Mouse (Mus musculus): ENCODE results near the gene Cpz. TPM values are rescaled to one million over a fixed set of nuclear protein-coding genes. Genes with fewer than 3 reads are reported as not detected.

Cpz gene
- polyA plus RNA-seq, 1 experiment: 0.77 TPM

DNA sequence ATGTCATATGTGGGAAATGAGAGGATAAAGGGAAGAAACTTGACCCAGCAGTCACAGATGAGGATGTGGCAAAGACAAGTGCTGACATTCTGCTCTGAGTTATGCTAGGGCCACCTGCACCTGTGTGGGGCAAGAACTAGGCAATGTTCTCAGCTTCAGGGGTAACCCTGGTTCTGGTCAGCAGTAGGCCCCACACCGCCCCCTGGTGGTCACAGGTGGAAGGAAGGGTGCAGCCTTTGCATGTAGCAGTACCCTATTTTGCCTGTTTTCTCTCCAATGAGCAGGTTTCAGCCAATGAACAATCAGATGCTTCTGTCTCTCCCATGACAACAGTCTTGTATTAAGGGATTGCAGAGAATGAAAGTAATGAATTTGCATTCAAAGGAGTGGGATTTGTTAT, 38.0 kb upstream of the Cpz start:
- Histone ChIP-seq H3ac (ENCODE audit: control insufficient read depth, insufficient read length, low read depth) (no peak overlapping the region), H3K4me3 (ENCODE audit: insufficient read depth, poor library complexity, severe bottlenecking) (no peak overlapping the region), H3K79me3 (ENCODE audit: low read depth) (no peaks in the 10 kb centered on the region), H3K79me2 (ENCODE audit: control insufficient read depth, insufficient read depth) (no peaks in the 10 kb centered on the region), H3K36me3 (ENCODE audit: control insufficient read depth, insufficient read depth) (peaks cover 69% of the 10 kb centered on the region), H3K27me3 (ENCODE audit: control insufficient read depth, insufficient read depth, insufficient read length) (no peaks in the 10 kb centered on the region)
- TF ChIP-seq MAX (IDR thresholded peaks at IDR 0.05) (no peak), CTCF (IDR thresholded peaks at IDR 0.05; ENCODE audit: control insufficient read depth, insufficient read depth, insufficient read length) (peak; percentile 83), MYOG (IDR thresholded peaks at IDR 0.05; ENCODE audit: control insufficient read depth, extremely low read depth, insufficient read length) (no peak), CEBPB (IDR thresholded peaks at IDR 0.05; ENCODE audit: low read depth) (no peak), USF1 (IDR thresholded peaks at IDR 0.05; ENCODE audit: low read depth) (no peak)

GRCm38 (mm10) chr5:35562616-35563015, 37.1 kb upstream of the Cpz start:
- peaks cover 68% of the 10 kb centered on the region for H3K36me3 ChIP-seq (ENCODE audit: control insufficient read depth, insufficient read depth)
- TF ChIP-seq MAX (IDR thresholded peaks at IDR 0.05) (no peak), CTCF (IDR thresholded peaks at IDR 0.05; ENCODE audit: control insufficient read depth, insufficient read depth, insufficient read length) (no peak), FOSL1 (IDR thresholded peaks at IDR 0.05; ENCODE audit: insufficient read depth, low read length, poor library complexity, severe bottlenecking) (no peak), MYOG (IDR thresholded peaks at IDR 0.05; ENCODE audit: control insufficient read depth, extremely low read depth, insufficient read length) (no peak), MYOD1 (IDR thresholded peaks at IDR 0.05; ENCODE audit: control insufficient read depth, insufficient read length, low read depth) (no peak)
- no peaks in the 10 kb centered on the region for H3K79me2 ChIP-seq (ENCODE audit: control insufficient read depth, insufficient read depth)
- H3K27me3 ChIP-seq (ENCODE audit: control insufficient read depth, insufficient read depth, insufficient read length): no peaks in the 10 kb centered on the region
- no peak overlapping the region for H3K4me3 ChIP-seq (ENCODE audit: insufficient read depth, poor library complexity, severe bottlenecking)
- H3K79me3 ChIP-seq (ENCODE audit: low read depth): no peaks in the 10 kb centered on the region
- H3ac ChIP-seq (ENCODE audit: control insufficient read depth, insufficient read length, low read depth): no peak overlapping the region

- Histone ChIP-seq H3K36me3 (ENCODE audit: control insufficient read depth, insufficient read depth) (peaks cover 47% of the 10 kb centered on the region), H3K4me3 (ENCODE audit: insufficient read depth, poor library complexity, severe bottlenecking) (no peak overlapping the region)
These were observed 33.9 kb upstream of the Cpz start for GRCm38 (mm10) chr5:35559447-35559846.

GRCm38 (mm10) chr5:35557946-35558621, 32.6 kb upstream of the Cpz start:
- H3K36me3 ChIP-seq (ENCODE audit: control insufficient read depth, insufficient read depth): peaks cover 35% of the 10 kb centered on the region
- TF ChIP-seq MYOG (IDR thresholded peaks at IDR 0.05; ENCODE audit: control insufficient read depth, extremely low read depth, insufficient read length): no peak
- TF ChIP-seq MAX (IDR thresholded peaks at IDR 0.05): no peak
- no peak for TF ChIP-seq FOSL1 (IDR thresholded peaks at IDR 0.05; ENCODE audit: insufficient read depth, low read length, poor library complexity, severe bottlenecking)
- no peak for TF ChIP-seq MYOD1 (IDR thresholded peaks at IDR 0.05; ENCODE audit: control insufficient read depth, insufficient read length, low read depth)
- TF ChIP-seq CTCF (IDR thresholded peaks at IDR 0.05; ENCODE audit: control insufficient read depth, insufficient read depth, insufficient read length): no peak
- no peak for TF ChIP-seq USF1 (IDR thresholded peaks at IDR 0.05; ENCODE audit: low read depth)
- no peak for TF ChIP-seq CEBPB (IDR thresholded peaks at IDR 0.05; ENCODE audit: low read depth)
- H3K27me3 ChIP-seq (ENCODE audit: control insufficient read depth, insufficient read depth, insufficient read length): no peaks in the 10 kb centered on the region
- no peak overlapping the region for H3K4me3 ChIP-seq (ENCODE audit: insufficient read depth, poor library complexity, severe bottlenecking)
- H3K79me2 ChIP-seq (ENCODE audit: control insufficient read depth, insufficient read depth): no peaks in the 10 kb centered on the region
- no peak overlapping the region for H3ac ChIP-seq (ENCODE audit: control insufficient read depth, insufficient read length, low read depth)
- H3K79me3 ChIP-seq (ENCODE audit: low read depth): no peaks in the 10 kb centered on the region

More at GRCm38 (mm10) chr5:35559447-35559846, 33.9 kb upstream of the Cpz start:
- no peaks in the 10 kb centered on the region for H3K79me3 ChIP-seq (ENCODE audit: low read depth)
- no peak overlapping the region for H3ac ChIP-seq (ENCODE audit: control insufficient read depth, insufficient read length, low read depth)
- H3K79me2 ChIP-seq (ENCODE audit: control insufficient read depth, insufficient read depth): no peaks in the 10 kb centered on the region
- H3K27me3 ChIP-seq (ENCODE audit: control insufficient read depth, insufficient read depth, insufficient read length): no peaks in the 10 kb centered on the region
- no peak for TF ChIP-seq MAX (IDR thresholded peaks at IDR 0.05)
- peak; percentile 81 for TF ChIP-seq USF1 (IDR thresholded peaks at IDR 0.05; ENCODE audit: low read depth)
- TF ChIP-seq CEBPB (IDR thresholded peaks at IDR 0.05; ENCODE audit: low read depth): no peak

DNA sequence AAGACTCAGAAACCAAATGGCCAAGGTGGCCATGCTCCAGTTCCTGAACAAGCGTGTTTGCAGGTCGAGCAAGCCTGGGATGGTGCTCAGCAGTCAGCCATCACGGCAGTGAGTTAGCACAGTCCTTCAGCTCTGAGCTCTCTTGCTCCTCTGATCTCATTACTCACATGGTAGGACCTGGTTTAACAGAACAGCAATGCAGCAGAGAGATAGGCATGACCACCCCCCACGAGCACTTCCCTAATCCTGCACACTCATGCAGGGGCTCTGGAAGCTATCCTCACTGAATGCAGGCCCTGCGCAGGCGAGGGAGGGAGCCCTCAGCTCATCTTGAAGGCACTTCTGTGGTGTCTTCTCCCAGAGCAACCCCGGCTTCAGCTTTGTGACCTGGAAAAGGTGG, 30.9 kb upstream of the Cpz start:
- Histone ChIP-seq H3K79me2 (ENCODE audit: control insufficient read depth, insufficient read depth) (no peaks in the 10 kb centered on the region), H3K4me3 (ENCODE audit: insufficient read depth, poor library complexity, severe bottlenecking) (no peak overlapping the region), H3K27me3 (ENCODE audit: control insufficient read depth, insufficient read depth, insufficient read length) (no peaks in the 10 kb centered on the region), H3K36me3 (ENCODE audit: control insufficient read depth, insufficient read depth) (peaks cover 18% of the 10 kb centered on the region), H3K79me3 (ENCODE audit: low read depth) (no peaks in the 10 kb centered on the region), H3ac (ENCODE audit: control insufficient read depth, insufficient read length, low read depth) (no peak overlapping the region)
- TF ChIP-seq MYOG (IDR thresholded peaks at IDR 0.05; ENCODE audit: control insufficient read depth, extremely low read depth, insufficient read length) (no peak), FOSL1 (IDR thresholded peaks at IDR 0.05; ENCODE audit: insufficient read depth, low read length, poor library complexity, severe bottlenecking) (no peak), CTCF (IDR thresholded peaks at IDR 0.05; ENCODE audit: control insufficient read depth, insufficient read depth, insufficient read length) (no peak), CEBPB (IDR thresholded peaks at IDR 0.05; ENCODE audit: low read depth) (no peak), MYOD1 (IDR thresholded peaks at IDR 0.05; ENCODE audit: control insufficient read depth, insufficient read length, low read depth) (no peak), USF1 (IDR thresholded peaks at IDR 0.05; ENCODE audit: low read depth) (no peak), MAX (IDR thresholded peaks at IDR 0.05) (no peak)

DNA sequence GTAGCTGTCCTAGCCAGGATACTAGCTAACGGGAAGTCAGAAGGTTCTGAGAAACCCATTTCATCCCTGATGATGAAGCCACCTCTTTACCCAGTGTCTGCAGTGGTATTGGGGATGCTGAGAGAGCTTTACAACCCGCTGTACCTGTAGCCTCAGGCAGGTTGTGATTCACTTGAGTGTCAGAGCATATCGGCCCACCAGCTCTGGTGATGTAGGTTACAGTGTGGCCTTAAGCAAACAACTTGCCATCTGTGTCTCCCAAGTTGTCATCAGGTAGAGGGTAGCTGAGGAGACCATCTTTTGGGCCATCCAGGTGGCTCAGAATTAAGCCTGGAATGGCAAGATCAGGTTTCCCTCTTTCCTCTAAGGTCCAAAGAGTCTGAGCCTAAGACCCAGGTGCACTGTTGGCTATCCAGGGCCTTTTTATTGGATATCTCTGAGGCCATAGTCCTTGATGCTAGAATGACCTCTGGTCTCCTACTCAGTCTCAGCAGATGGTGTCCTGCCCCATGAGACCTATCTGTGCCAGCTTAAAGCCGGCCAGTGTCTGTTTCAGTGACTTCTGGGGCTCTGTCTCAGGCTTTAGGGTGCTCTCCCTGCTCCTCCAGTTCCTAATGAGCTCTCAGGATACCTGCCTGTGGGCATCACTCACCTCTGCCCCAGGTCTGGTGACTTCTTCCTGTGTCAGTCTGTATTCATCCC, 27.5 kb upstream of the Cpz start:
- peaks cover 12% of the 10 kb centered on the region for H3K36me3 ChIP-seq (ENCODE audit: control insufficient read depth, insufficient read depth)
- no peaks in the 10 kb centered on the region for H3K79me3 ChIP-seq (ENCODE audit: low read depth)
- no peaks in the 10 kb centered on the region for H3K27me3 ChIP-seq (ENCODE audit: control insufficient read depth, insufficient read depth, insufficient read length)
- TF ChIP-seq USF1 (IDR thresholded peaks at IDR 0.05; ENCODE audit: low read depth) (no peak), CTCF (IDR thresholded peaks at IDR 0.05; ENCODE audit: control insufficient read depth, insufficient read depth, insufficient read length) (no peak), MAX (IDR thresholded peaks at IDR 0.05) (no peak), FOSL1 (IDR thresholded peaks at IDR 0.05; ENCODE audit: insufficient read depth, low read length, poor library complexity, severe bottlenecking) (no peak), MYOD1 (IDR thresholded peaks at IDR 0.05; ENCODE audit: control insufficient read depth, insufficient read length, low read depth) (no peak), MYOG (IDR thresholded peaks at IDR 0.05; ENCODE audit: control insufficient read depth, extremely low read depth, insufficient read length) (no peak), CEBPB (IDR thresholded peaks at IDR 0.05; ENCODE audit: low read depth) (no peak)
- H3K79me2 ChIP-seq (ENCODE audit: control insufficient read depth, insufficient read depth): no peaks in the 10 kb centered on the region
- no peak overlapping the region for H3ac ChIP-seq (ENCODE audit: control insufficient read depth, insufficient read length, low read depth)
- no peak overlapping the region for H3K4me3 ChIP-seq (ENCODE audit: insufficient read depth, poor library complexity, severe bottlenecking)
